Mouse (Mus musculus) R1 (cell line): Measurements from ENCODE around the gene Rab28.
"Not testable (repeated sequence)": the region's sequence is repeated elsewhere in the genome, so short reads cannot be mapped to it uniquely, and the experiment has no call there.

Experiments
- DNase-seq: peaks from one replicate; pipeline ENCODE4 v3.0.0-alpha.2; 2018; ENCODE audit warnings: low read depth, low spot score

Rab28 gene

GRCm38 (mm10) chr5:41708051-41708630 lies at the start of gene Rab28:
Rab28 (minus strand) TSS chr5:41708157.
- DNase-seq, result peak; percentile 97

DNA sequence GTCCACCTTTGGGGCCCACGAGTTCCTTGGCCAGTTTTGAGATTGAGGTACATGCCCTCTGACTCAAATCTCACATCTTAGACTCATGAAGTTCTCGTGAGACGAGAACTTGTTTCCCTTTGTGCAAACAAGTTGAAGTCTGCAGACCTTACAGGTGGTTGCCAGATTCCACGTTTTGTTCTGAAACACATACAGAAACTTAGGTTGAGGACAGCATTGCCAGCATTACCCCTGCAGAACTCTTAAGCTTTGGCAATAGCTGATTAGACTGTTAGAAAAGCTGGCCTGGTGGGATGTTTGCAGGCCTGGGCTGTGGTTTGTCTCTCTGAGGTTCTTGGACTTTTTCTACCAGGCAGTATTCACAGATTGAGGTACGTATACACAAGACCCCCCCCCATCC lies 49.4 kb upstream of the Rab28 start:
- no peak for DNase-seq

DNA sequence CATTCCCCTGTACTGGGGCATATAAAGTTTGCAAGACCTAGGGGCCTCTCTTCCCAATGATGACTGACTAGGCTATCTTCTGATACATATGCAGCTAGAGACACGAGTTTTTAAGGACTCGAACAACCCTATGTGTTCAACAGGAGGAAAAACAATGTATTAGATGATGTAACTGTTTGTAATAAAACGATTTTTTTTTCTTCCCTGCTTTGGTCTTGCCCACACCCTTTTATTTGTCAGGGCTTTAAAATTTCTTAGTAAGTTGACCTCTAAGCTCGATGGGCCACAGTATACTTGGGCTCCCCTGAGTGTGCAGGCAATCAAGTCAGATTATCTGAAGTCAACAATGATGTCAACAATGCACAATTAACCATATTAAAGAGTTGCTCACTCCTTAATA lies 48.4 kb upstream of the Rab28 start:
- no peak for DNase-seq

DNA sequence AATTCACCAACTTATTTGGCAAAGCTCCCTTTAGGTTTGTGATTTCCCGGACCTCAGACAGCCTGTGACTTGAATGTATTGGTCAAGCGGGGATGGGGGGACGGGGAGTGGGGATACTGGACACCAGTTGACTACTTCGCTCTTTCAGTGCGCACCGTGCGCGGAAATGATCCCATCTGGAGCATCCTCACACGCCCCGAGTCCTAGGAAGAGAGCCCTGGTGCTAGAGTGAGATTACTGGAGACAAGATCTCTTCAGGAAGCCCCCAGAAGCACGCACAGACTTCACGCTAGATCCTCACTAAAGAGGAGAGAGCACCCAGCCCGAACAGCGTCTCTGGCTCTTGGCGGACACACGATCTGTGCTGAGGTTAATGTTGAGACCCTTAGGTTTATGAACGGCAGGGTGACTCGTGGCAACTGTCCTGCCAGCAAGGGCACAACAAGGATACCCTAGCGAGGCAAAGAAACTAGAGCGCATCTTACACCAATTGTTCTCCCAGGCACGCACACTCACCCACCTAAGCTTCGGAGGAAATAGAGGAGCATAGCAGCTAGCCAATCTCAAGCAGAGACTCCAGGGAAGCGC lies 47.5 kb upstream of the Rab28 start:
- no peak for DNase-seq

DNA sequence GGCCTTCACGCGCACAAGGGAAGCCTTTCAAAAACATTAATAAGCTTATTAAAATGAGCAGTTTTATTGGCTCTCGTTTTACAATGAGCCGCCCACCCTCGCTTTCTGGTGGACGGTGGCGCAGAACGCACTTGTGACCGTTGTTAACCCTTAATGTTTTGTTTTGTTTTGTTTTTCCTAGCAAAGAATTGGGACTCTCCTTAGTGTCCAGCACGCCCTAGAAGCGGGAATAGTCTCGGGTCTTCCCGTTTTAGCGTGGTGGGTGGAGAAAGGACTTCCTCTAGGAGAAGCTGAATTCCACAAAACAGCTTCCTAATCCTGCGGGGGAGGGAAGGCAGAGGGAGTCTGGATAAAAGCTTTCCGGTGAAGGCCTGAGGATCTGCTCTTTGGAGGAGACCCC lies 46.9 kb upstream of the Rab28 start:
- DNase-seq, result no peak

DNA sequence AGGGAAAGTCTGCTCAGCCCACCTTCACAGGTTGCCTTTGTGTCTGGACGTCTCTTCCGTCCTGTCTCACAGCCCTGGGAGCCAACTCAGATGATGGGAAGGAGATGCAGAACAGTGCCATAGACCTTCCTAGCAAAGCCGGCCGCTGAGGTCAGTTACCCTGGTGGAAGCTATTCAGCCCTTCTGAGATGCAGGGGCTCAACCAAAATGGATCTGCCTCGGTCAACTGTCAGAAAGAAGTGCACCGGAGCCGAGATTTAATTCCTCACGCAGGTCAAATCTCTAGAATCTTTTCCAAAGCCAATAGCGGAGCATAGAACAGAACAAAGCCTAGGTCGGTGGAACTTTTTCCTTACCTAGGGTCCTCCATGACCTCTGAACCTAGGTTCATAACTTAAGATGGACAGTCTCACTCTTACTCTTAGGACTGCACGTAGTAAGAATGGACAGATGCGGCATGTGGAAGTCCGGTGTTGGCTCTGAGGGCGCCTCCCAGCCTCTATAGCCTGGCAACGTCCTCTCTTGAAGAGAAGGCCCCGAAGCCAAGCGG lies 46.3 kb upstream of the Rab28 start:
- no peak for DNase-seq

GRCm38 (mm10) chr5:41752721-41753120 lies 44.8 kb upstream of the Rab28 start:
- no peak for DNase-seq

- DNase-seq, result no peak
Measured at GRCm38 (mm10) chr5:41744898-41745780, 37.2 kb upstream of the Rab28 start.

DNA sequence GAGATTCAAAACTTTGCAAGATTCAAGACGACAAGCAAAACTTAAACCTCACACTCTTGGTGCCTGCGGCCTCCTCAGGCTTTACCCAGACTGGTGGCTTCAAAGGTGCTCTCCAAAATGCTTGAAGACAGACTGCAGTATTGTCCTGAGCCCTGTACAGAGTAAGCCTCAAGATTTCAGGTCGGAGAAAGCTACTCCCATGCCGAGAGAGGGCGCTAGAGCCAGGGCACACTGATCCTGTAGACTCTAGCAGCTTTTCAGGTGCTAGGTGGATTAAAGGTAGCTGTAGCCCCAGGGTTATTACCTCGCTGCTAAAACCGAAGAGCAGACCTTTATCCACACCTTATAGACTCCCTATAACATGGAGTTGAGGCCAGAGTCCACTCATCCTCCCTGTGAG lies 36.3 kb upstream of the Rab28 start:
- DNase-seq, result peak; percentile 59

- no peak for DNase-seq
Measured at GRCm38 (mm10) chr5:41738817-41739216, 30.9 kb upstream of the Rab28 start.

DNA sequence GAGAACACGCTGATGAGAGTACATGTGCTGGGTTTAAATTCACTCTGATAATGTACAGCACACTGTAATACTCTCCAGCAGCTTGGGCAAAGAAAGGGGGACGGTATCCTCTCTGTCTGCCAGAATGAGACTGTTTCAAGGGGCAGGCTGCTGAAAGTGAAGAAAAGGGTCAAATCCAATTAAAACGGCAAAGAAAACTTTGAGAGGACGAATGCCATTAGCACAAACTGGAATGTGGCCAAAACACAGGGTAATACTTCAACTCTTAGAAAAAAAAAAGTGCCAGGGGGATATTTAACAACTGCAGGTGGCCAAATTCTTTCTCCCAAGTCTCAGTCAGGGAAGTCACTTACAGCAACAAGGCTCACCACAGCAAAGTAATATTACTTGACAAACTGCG lies 29.1 kb upstream of the Rab28 start:
- DNase-seq, result no peak

DNA sequence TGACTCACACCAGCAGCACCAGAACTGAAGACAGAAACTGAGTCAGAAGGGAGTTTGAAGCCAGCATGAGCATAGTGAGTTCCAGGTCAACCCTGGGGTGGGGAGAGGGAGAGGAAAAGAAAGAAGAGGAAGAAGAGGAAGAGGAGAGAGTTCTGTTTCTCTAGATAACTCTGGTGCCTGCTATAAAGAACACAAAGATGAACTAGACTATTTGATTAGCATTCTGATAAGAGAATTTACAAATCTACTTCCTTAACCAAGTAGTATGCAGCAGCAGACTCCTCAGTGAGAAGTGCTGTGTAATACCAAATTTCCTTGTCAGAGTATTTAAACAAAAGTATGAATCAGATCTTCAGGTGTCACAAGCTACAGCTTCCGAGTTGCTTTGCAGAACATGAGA lies 19.1 kb upstream of the Rab28 start:
- no peak for DNase-seq

- no peak for DNase-seq
Measured at GRCm38 (mm10) chr5:41725573-41725972, 17.6 kb upstream of the Rab28 start.

DNA sequence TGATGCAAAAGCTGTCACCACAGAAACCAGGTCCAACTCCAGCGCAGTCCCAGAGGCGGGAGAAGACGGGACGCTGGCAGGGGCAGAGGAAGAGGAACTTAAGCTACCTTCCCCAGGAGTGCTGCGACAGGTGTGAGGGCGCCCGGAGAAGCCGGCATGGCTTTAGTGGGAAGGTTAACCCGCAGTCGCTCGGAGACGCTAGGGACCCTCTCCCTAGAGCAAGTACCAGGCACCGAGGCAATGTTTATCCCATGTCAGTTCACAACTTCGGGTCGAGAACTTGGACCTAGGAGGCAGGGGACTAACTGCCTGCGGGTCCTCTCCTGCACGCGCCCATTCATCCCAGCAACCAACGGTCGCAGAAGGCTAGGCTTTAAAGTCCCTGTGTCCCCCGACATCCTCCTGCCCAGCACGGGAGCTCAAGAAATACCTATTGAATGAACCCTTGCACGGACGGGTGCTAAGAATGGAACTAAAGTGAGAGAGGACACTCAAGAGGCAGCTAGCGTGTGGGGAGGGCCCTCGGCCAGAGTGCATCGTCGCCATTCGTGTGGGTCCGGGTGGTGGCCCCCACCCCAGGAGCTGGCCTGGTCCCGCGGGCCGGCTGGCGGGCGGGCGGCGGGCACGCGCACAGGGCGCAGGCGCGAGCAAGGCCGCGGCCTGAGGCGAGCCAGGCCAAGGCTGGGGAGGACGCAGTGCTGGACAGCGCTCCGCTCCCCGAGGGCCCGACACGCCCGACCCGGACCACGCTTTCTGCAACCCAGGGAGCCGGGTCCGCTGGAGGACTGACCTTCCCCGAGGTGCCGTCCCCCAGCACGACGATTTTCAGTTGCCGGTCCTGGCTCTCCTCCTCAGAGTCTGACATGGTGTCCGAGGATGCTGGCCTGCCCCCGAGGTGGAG lies 592 bp downstream of the Rab28 start:
- DNase-seq, result peak; percentile 72

DNA sequence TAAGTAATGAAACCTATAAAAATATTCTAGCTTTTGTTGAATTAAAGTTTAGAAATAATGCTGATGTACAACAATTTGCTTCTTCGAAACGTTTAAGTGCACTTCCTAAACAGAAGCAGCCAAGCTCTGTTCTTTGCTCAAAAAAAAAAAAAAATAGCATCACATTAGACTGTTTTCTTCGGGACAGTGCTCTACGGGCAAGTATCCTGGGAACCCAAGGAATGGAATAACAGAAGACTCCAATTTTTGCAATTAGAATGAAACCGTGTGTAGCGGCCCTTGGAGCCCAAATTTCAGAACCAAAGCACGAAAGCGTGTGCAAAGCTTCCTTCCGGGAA lies 1.2 kb downstream of the Rab28 start:
- no peak for DNase-seq

DNA sequence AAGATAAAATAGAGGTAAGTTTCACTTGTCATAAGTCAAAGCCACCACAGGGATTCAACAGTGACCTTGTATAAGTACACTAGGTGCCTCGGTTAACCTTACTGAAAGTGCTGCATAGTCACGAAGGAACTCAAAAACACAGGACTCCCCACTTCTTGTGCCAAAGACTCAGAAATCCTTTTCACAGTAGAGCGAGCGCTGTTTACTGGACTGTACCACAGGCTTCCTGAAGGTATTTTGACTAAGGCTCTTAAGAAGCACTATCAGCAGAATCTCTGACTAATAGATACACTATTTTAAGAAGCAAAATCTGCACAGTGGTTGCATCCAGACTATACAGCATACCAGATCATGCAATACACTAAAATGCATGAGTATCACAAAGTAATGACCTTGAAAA lies 6.9 kb downstream of the Rab28 start:
- not testable (repeated sequence) for DNase-seq

- DNase-seq, result no peak
Measured at GRCm38 (mm10) chr5:41697958-41698357, 10.0 kb downstream of the Rab28 start.

DNA sequence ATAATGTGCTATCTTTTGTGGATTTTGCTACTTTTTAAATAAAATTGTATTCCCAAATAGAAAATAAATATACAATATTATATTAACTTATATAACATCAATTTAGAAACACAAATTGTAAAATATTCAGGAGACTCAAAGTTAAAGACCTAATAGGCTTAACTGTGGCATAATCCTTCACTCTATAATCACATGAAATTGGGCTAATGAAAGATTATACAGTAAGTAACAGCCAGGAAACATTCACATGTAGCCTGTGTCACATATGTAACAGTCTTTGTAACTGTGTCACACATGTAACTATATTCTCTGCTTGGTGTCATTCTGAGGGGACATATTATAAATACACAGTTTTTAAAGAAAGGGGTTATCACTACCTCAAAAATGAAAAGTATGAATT lies 22.9 kb downstream of the Rab28 start:
- no peak for DNase-seq

- no peak for DNase-seq
Measured at GRCm38 (mm10) chr5:41683976-41684375, 24.0 kb downstream of the Rab28 start.

GRCm38 (mm10) chr5:41666012-41666411 lies 41.9 kb downstream of the Rab28 start:
- DNase-seq, result no peak

- DNase-seq, result no peak
Measured at GRCm38 (mm10) chr5:41636793-41637192, 71.2 kb downstream of the Rab28 start.
